Mouse (Mus musculus) embryonic fibroblast, embryonic 13.5 days (primary cell): ENCODE results near the gene Set.

ENCODE experiments used
- CTCF ChIP-seq: IDR thresholded peaks from 2 replicates; pipeline ENCODE4 v1.5.1; 2011; ENCODE audit warnings: mild to moderate bottlenecking, control low read depth, low read length, moderate library complexity, borderline replicate concordance; ENCODE audit not compliant: insufficient read depth
- POLR2A ChIP-seq: IDR thresholded peaks from 2 replicates; pipeline ENCODE4 v1.6.1; 2011; ENCODE audit warnings: low read depth, mild to moderate bottlenecking, control low read depth, low read length, moderate library complexity

- TF ChIP-seq CTCF (no peak), POLR2A (no peak)
Measured at GRCm38 (mm10) chr2:30048101-30048501, 9.1 kb upstream of the Set start.
